Mouse (Mus musculus): ENCODE results near the gene Zfp148. TPM values are rescaled to one million over a fixed set of nuclear protein-coding genes. Genes with fewer than 3 reads are reported as not detected.

The Zfp148 gene
- polyA plus RNA-seq, 1 experiment from 2014 or later, result 57.2 TPM

- Histone ChIP-seq H3K9ac (ENCODE audit: low read length) (peak overlapping the region; percentile 69), H3K4me2 (ENCODE audit: low read depth, low read length) (peak overlapping the region; percentile 67), H3K27me3 (ENCODE audit: control insufficient read depth, insufficient read depth, low read depth, low read length) (no peaks in the 10 kb centered on the region), H3K4me3 (ENCODE audit: low read length) (peak overlapping the region; percentile 50), H3K27ac (ENCODE audit: low read length) (peak overlapping the region; percentile 67), H3K36me3 (ENCODE audit: control insufficient read depth, insufficient read depth, low read length) (no peaks in the 10 kb centered on the region), H3K4me1 (replicated peaks; ENCODE audit: control insufficient read depth, insufficient read depth, low read length) (peaks cover 18% of the 10 kb centered on the region), H3K9me3 (ENCODE audit: control insufficient read depth, low read length) (no peaks in the 10 kb centered on the region)
- 0% methylated on average over 28 of the region's 28 CpGs for WGBS
- ATAC-seq (ENCODE audit: low read depth), result peak; percentile 93
Measured at GRCm38 (mm10) chr16:33399913-33400782, 19.5 kb downstream of the Zfp148 start.

GRCm38 (mm10) chr16:33400943-33401342 lies 20.3 kb downstream of the Zfp148 start:
- Histone ChIP-seq H3K9me3 (ENCODE audit: control insufficient read depth, low read length) (no peaks in the 10 kb centered on the region), H3K4me2 (ENCODE audit: low read depth, low read length) (no peak overlapping the region), H3K4me1 (replicated peaks; ENCODE audit: control insufficient read depth, insufficient read depth, low read length) (peaks cover 18% of the 10 kb centered on the region), H3K36me3 (ENCODE audit: control insufficient read depth, insufficient read depth, low read length) (no peaks in the 10 kb centered on the region), H3K27ac (ENCODE audit: low read length) (no peak overlapping the region), H3K9ac (ENCODE audit: low read length) (no peak overlapping the region), H3K4me3 (ENCODE audit: low read length) (no peak overlapping the region), H3K27me3 (ENCODE audit: control insufficient read depth, insufficient read depth, low read depth, low read length) (no peaks in the 10 kb centered on the region)
- ATAC-seq (ENCODE audit: low read depth), result no peak
- 46% methylated on average over 4 of the region's 4 CpGs for WGBS

GRCm38 (mm10) chr16:33403258-33403657 lies 22.6 kb downstream of the Zfp148 start:
- 61% methylated on average over 2 of the region's 2 CpGs for WGBS
- Histone ChIP-seq H3K36me3 (ENCODE audit: control insufficient read depth, insufficient read depth, low read length) (no peaks in the 10 kb centered on the region), H3K4me1 (replicated peaks; ENCODE audit: control insufficient read depth, insufficient read depth, low read length) (peaks cover 18% of the 10 kb centered on the region), H3K27me3 (ENCODE audit: control insufficient read depth, insufficient read depth, low read depth, low read length) (no peaks in the 10 kb centered on the region), H3K9ac (ENCODE audit: low read length) (no peak overlapping the region), H3K4me3 (ENCODE audit: low read length) (no peak overlapping the region), H3K9me3 (ENCODE audit: control insufficient read depth, low read length) (no peaks in the 10 kb centered on the region), H3K4me2 (ENCODE audit: low read depth, low read length) (no peak overlapping the region), H3K27ac (ENCODE audit: low read length) (no peak overlapping the region)
- no peak for ATAC-seq (ENCODE audit: low read depth)

- ATAC-seq (ENCODE audit: low read depth), result no peak
- H3K9ac ChIP-seq (ENCODE audit: low read length), result no peak overlapping the region
- WGBS, result 85% methylated on average over 3 of the region's 3 CpGs
Measured at GRCm38 (mm10) chr16:33404055-33404454, 23.4 kb downstream of the Zfp148 start.

GRCm38 (mm10) chr16:33405487-33405886 lies 24.9 kb downstream of the Zfp148 start:
- no peak overlapping the region for H3K4me2 ChIP-seq (ENCODE audit: low read depth, low read length)
- H3K4me3 ChIP-seq (ENCODE audit: low read length), result no peak overlapping the region
- H3K27me3 ChIP-seq (ENCODE audit: control insufficient read depth, insufficient read depth, low read depth, low read length), result no peaks in the 10 kb centered on the region
- no peak for ATAC-seq (ENCODE audit: low read depth)
- no peak overlapping the region for H3K9ac ChIP-seq (ENCODE audit: low read length)
- no peaks in the 10 kb centered on the region for H3K9me3 ChIP-seq (ENCODE audit: control insufficient read depth, low read length)
- peaks cover 12% of the 10 kb centered on the region for H3K4me1 ChIP-seq (replicated peaks; ENCODE audit: control insufficient read depth, insufficient read depth, low read length)
- H3K27ac ChIP-seq (ENCODE audit: low read length), result no peak overlapping the region
- 72% methylated on average over 4 of the region's 4 CpGs for WGBS
- no peaks in the 10 kb centered on the region for H3K36me3 ChIP-seq (ENCODE audit: control insufficient read depth, insufficient read depth, low read length)

More at GRCm38 (mm10) chr16:33404055-33404454, 23.4 kb downstream of the Zfp148 start:
- Histone ChIP-seq H3K4me3 (ENCODE audit: low read length) (no peak overlapping the region), H3K36me3 (ENCODE audit: control insufficient read depth, insufficient read depth, low read length) (no peaks in the 10 kb centered on the region), H3K9me3 (ENCODE audit: control insufficient read depth, low read length) (no peaks in the 10 kb centered on the region), H3K27ac (ENCODE audit: low read length) (no peak overlapping the region), H3K27me3 (ENCODE audit: control insufficient read depth, insufficient read depth, low read depth, low read length) (no peaks in the 10 kb centered on the region), H3K4me1 (replicated peaks; ENCODE audit: control insufficient read depth, insufficient read depth, low read length) (peaks cover 18% of the 10 kb centered on the region), H3K4me2 (ENCODE audit: low read depth, low read length) (no peak overlapping the region)

GRCm38 (mm10) chr16:33410151-33410550 lies 29.5 kb downstream of the Zfp148 start:
- Histone ChIP-seq H3K27ac (ENCODE audit: low read length) (no peak overlapping the region), H3K4me1 (replicated peaks; ENCODE audit: control insufficient read depth, insufficient read depth, low read length) (peaks cover 4% of the 10 kb centered on the region; the same call in 1 of the 2 replicates), H3K9ac (ENCODE audit: low read length) (no peak overlapping the region), H3K4me2 (ENCODE audit: low read depth, low read length) (no peak overlapping the region), H3K36me3 (ENCODE audit: control insufficient read depth, insufficient read depth, low read length) (no peaks in the 10 kb centered on the region), H3K4me3 (ENCODE audit: low read length) (no peak overlapping the region), H3K9me3 (ENCODE audit: control insufficient read depth, low read length) (no peaks in the 10 kb centered on the region), H3K27me3 (ENCODE audit: control insufficient read depth, insufficient read depth, low read depth, low read length) (no peaks in the 10 kb centered on the region)
- no peak for ATAC-seq (ENCODE audit: low read depth)
- 68% methylated on average over 2 of the region's 2 CpGs for WGBS

- H3K4me3 ChIP-seq (ENCODE audit: low read length), result no peak overlapping the region
- no peak overlapping the region for H3K9ac ChIP-seq (ENCODE audit: low read length)
- H3K36me3 ChIP-seq (ENCODE audit: control insufficient read depth, insufficient read depth, low read length), result no peaks in the 10 kb centered on the region
- H3K9me3 ChIP-seq (ENCODE audit: control insufficient read depth, low read length), result no peaks in the 10 kb centered on the region
- 70% methylated on average over 1 of the region's 1 CpGs for WGBS
- peaks cover 4% of the 10 kb centered on the region; the same call in 1 of the 2 replicates for H3K4me1 ChIP-seq (replicated peaks; ENCODE audit: control insufficient read depth, insufficient read depth, low read length)
- H3K27me3 ChIP-seq (ENCODE audit: control insufficient read depth, insufficient read depth, low read depth, low read length), result no peaks in the 10 kb centered on the region
- no peak for ATAC-seq (ENCODE audit: low read depth)
- H3K4me2 ChIP-seq (ENCODE audit: low read depth, low read length), result no peak overlapping the region
- H3K27ac ChIP-seq (ENCODE audit: low read length), result no peak overlapping the region
Measured at GRCm38 (mm10) chr16:33410605-33411004, 30.0 kb downstream of the Zfp148 start.

- 73% methylated on average over 5 of the region's 5 CpGs for WGBS
- Histone ChIP-seq H3K9me3 (ENCODE audit: control insufficient read depth, low read length) (no peaks in the 10 kb centered on the region), H3K27me3 (ENCODE audit: control insufficient read depth, insufficient read depth, low read depth, low read length) (no peaks in the 10 kb centered on the region), H3K9ac (ENCODE audit: low read length) (no peak overlapping the region), H3K4me1 (replicated peaks; ENCODE audit: control insufficient read depth, insufficient read depth, low read length) (peaks cover 4% of the 10 kb centered on the region; the same call in 1 of the 2 replicates), H3K4me3 (ENCODE audit: low read length) (no peak overlapping the region), H3K36me3 (ENCODE audit: control insufficient read depth, insufficient read depth, low read length) (no peaks in the 10 kb centered on the region), H3K4me2 (ENCODE audit: low read depth, low read length) (no peak overlapping the region), H3K27ac (ENCODE audit: low read length) (no peak overlapping the region)
- no peak for ATAC-seq (ENCODE audit: low read depth)
Measured at GRCm38 (mm10) chr16:33414191-33414590, 33.6 kb downstream of the Zfp148 start.

- Histone ChIP-seq H3K27me3 (ENCODE audit: control insufficient read depth, insufficient read depth, low read depth, low read length) (no peaks in the 10 kb centered on the region), H3K9me3 (ENCODE audit: control insufficient read depth, low read length) (no peaks in the 10 kb centered on the region), H3K27ac (ENCODE audit: low read length) (no peak overlapping the region), H3K36me3 (ENCODE audit: control insufficient read depth, insufficient read depth, low read length) (no peaks in the 10 kb centered on the region), H3K4me3 (ENCODE audit: low read length) (no peak overlapping the region), H3K9ac (ENCODE audit: low read length) (no peak overlapping the region), H3K4me2 (ENCODE audit: low read depth, low read length) (no peak overlapping the region), H3K4me1 (replicated peaks; ENCODE audit: control insufficient read depth, insufficient read depth, low read length) (peaks cover 4% of the 10 kb centered on the region; the same call in 1 of the 2 replicates)
- WGBS, result 66% methylated on average over 5 of the region's 5 CpGs
- no peak for ATAC-seq (ENCODE audit: low read depth)
Measured at GRCm38 (mm10) chr16:33415607-33416006, 35.0 kb downstream of the Zfp148 start.

All from lung, embryonic 16.5 days (tissue).